Mouse (Mus musculus) embryonic fibroblast, embryonic 13.5 days (primary cell): ENCODE measurements around the gene Nr6a1.

Source experiments
- CTCF ChIP-seq: IDR thresholded peaks from 2 replicates; pipeline ENCODE4 v1.5.1; 2011; ENCODE audit warnings: mild to moderate bottlenecking, control low read depth, low read length, moderate library complexity, borderline replicate concordance; ENCODE audit not compliant: insufficient read depth
- POLR2A ChIP-seq: IDR thresholded peaks from 2 replicates; pipeline ENCODE4 v1.6.1; 2011; ENCODE audit warnings: low read depth, mild to moderate bottlenecking, control low read depth, low read length, moderate library complexity

GRCm38 (mm10) chr2:38730331-38730827 lies 197.1 kb downstream of the Nr6a1 start:
- no peak for TF ChIP-seq POLR2A
- no peak for TF ChIP-seq CTCF
